Mouse (Mus musculus): Measurements from ENCODE around the gene Asic2. TPM values are rescaled to one million over a fixed set of nuclear protein-coding genes. Genes with fewer than 3 reads are reported as not detected.
A peak's percentile ranks its signal among the peaks of the same experiment; 100 is the strongest.

Asic2 gene
- total and polyA plus RNA-seq, 2 experiments from 2014 or later: 19.2 to 57.3 TPM

DNA sequence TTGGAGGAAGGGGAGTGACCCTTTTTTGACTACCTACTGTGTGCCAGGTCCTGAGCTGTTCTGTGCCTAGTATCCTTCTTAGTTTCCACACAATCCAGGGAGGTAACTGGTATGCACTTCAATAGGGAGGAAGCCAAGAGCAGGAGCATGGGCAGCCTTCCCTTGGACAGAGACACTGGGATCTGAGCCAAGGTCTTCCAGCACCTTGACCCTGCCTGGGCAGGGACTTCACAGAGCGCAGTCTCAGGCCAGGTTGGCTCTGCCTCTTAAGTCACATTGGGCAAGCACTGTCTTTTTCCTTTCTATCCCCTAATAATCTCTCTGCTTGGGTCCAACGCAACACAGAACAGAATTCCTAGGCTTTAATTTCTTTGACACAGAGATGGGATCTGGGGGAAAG, 904.3 kb downstream of the Asic2 start:
- Histone ChIP-seq H3K4me3 (ENCODE audit: low read length) (no peak overlapping the region), H3K4me2 (ENCODE audit: low read depth, low read length) (no peak overlapping the region), H3K9ac (replicated peaks; ENCODE audit: low read length) (no peak overlapping the region), H3K27ac (no peak overlapping the region), H3K36me3 (ENCODE audit: insufficient read depth, low read length) (no peaks in the 10 kb centered on the region), H3K9me3 (ENCODE audit: low read length) (no peaks in the 10 kb centered on the region), H3K27me3 (ENCODE audit: insufficient read depth, low read length) (no peaks in the 10 kb centered on the region), H3K4me1 (ENCODE audit: insufficient read depth, low read length) (no peaks in the 10 kb centered on the region)
- 62% methylated on average over 2 of the region's 2 CpGs for WGBS
- DNase-seq (ENCODE audit: low spot score) (no peak), ATAC-seq (no peak)
- TF ChIP-seq CTCF (IDR thresholded peaks at IDR 0.05; ENCODE audit: low read depth): no peak

DNA sequence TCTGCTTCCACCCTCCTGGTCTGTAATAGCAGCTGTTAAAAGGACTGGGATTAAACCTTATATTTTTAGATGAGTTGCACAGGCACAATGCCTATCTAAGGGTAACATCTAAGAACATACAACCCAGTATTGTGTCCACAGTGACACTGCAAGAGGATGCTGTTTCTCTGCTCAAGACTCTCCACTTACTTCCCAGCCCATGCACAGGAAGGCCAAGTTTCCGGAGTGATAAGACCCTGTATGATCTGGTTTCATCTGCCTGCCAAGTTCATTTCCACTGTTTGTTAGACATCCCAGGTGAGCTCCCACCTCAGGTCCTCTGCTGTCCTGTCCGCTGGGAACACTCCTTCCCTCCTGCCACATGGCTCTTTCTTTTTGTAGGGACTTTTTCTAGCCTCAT, 908.2 kb downstream of the Asic2 start:
- Histone ChIP-seq H3K4me1 (ENCODE audit: insufficient read depth, low read length) (peaks cover 6% of the 10 kb centered on the region; the same call in 1 of the 2 replicates), H3K4me2 (ENCODE audit: low read depth, low read length) (no peak overlapping the region), H3K9me3 (ENCODE audit: low read length) (no peaks in the 10 kb centered on the region), H3K4me3 (ENCODE audit: low read length) (no peak overlapping the region), H3K9ac (replicated peaks; ENCODE audit: low read length) (no peak overlapping the region), H3K36me3 (ENCODE audit: insufficient read depth, low read length) (no peaks in the 10 kb centered on the region), H3K27me3 (ENCODE audit: insufficient read depth, low read length) (no peaks in the 10 kb centered on the region), H3K27ac (no peak overlapping the region)
- DNase-seq (ENCODE audit: low spot score): no peak
- TF ChIP-seq CTCF (IDR thresholded peaks at IDR 0.05; ENCODE audit: low read depth): no peak
- WGBS: 90% methylated on average over 2 of the region's 2 CpGs
- ATAC-seq: no peak

DNA sequence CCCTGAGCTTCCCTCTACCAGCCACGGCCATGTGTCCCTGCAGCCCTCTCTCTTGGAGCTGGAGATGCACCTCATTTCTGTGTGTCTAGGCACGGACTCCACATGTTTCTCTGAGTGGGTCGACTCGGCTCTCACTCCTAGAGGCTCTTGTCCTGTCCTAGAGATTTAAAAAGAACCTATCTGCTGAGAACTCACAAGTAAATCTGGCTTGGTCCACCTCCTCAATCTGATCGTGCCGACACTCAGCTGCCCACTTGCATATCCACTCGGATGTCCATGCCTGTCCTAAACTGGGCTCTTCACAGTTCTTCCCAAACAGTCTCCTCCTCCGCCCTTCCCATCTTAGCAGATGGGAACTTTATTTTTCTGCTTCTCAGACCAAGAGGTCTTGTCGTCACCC, 908.7 kb downstream of the Asic2 start:
- DNase-seq (ENCODE audit: low spot score) (no peak), ATAC-seq (no peak)
- 96% methylated on average over 9 of the region's 9 CpGs for WGBS
- no peaks in the 10 kb centered on the region for H3K9me3 ChIP-seq (ENCODE audit: low read length)
- H3K9ac ChIP-seq (replicated peaks; ENCODE audit: low read length): no peak overlapping the region
- H3K4me2 ChIP-seq (ENCODE audit: low read depth, low read length): no peak overlapping the region
- H3K27ac ChIP-seq: no peak overlapping the region
- H3K36me3 ChIP-seq (ENCODE audit: insufficient read depth, low read length): no peaks in the 10 kb centered on the region
- peaks cover 6% of the 10 kb centered on the region; the same call in 1 of the 2 replicates for H3K4me1 ChIP-seq (ENCODE audit: insufficient read depth, low read length)
- H3K4me3 ChIP-seq (ENCODE audit: low read length): no peak overlapping the region
- TF ChIP-seq CTCF (IDR thresholded peaks at IDR 0.05; ENCODE audit: low read depth): no peak
- no peaks in the 10 kb centered on the region for H3K27me3 ChIP-seq (ENCODE audit: insufficient read depth, low read length)

DNA sequence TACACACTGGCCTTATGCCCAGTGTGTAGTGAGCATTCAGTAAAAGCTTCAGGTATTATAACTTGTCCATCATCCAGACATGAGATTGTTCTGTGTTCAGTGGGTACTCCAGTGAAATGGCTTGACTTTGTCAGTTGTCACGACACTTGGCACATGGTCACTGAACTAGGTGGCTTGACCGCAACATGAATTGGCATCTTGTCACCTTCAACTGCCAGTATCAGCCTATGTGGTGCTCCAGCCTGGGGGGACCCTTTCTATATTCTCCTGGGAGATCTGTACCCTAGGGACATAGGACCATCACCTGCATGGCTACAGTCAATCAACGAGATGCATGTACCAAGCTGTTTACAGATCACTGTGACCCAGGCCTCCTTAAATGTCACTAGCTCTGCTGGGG, 910.8 kb downstream of the Asic2 start:
- H3K4me3 ChIP-seq (ENCODE audit: low read length): no peak overlapping the region
- H3K27me3 ChIP-seq (ENCODE audit: insufficient read depth, low read length): no peaks in the 10 kb centered on the region
- no peak overlapping the region for H3K4me2 ChIP-seq (ENCODE audit: low read depth, low read length)
- no peak for TF ChIP-seq CTCF (IDR thresholded peaks at IDR 0.05; ENCODE audit: low read depth)
- WGBS: 87% methylated on average over 3 of the region's 3 CpGs
- no peak overlapping the region for H3K27ac ChIP-seq
- no peak overlapping the region for H3K9ac ChIP-seq (replicated peaks; ENCODE audit: low read length)
- ATAC-seq (no peak), DNase-seq (ENCODE audit: low spot score) (no peak)
- no peaks in the 10 kb centered on the region for H3K36me3 ChIP-seq (ENCODE audit: insufficient read depth, low read length)
- peaks cover 6% of the 10 kb centered on the region; the same call in 1 of the 2 replicates for H3K4me1 ChIP-seq (ENCODE audit: insufficient read depth, low read length)
- H3K9me3 ChIP-seq (ENCODE audit: low read length): no peaks in the 10 kb centered on the region

DNA sequence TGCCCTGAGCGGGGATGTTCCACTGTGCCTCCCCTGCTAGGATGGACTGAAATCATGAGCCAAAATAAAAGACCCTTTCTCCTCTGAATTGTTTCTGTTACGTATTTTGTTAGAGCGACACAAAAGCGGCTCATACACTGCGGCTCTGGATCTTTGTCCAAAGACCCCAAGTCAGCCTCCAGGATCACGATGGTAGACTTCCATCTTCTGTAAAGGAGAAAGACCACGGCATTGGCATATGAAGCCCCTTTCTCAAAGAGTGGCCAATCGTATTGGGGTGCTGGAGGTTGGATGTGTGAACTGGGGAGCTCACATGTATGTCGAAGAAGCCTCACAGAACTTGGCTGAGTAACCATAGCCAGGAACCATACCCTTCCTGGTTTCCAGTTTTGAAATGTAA, 911.5 kb downstream of the Asic2 start:
- DNase-seq (ENCODE audit: low spot score): no peak
- Histone ChIP-seq H3K27ac (no peak overlapping the region), H3K4me2 (ENCODE audit: low read depth, low read length) (no peak overlapping the region), H3K4me3 (ENCODE audit: low read length) (no peak overlapping the region), H3K36me3 (ENCODE audit: insufficient read depth, low read length) (no peaks in the 10 kb centered on the region), H3K27me3 (ENCODE audit: insufficient read depth, low read length) (no peaks in the 10 kb centered on the region), H3K4me1 (ENCODE audit: insufficient read depth, low read length) (peaks cover 7% of the 10 kb centered on the region; the same call in 1 of the 2 replicates), H3K9me3 (ENCODE audit: low read length) (no peaks in the 10 kb centered on the region), H3K9ac (replicated peaks; ENCODE audit: low read length) (no peak overlapping the region)
- 92% methylated on average over 9 of the region's 9 CpGs for WGBS
- TF ChIP-seq CTCF (IDR thresholded peaks at IDR 0.05; ENCODE audit: low read depth): no peak
- no peak for ATAC-seq

DNA sequence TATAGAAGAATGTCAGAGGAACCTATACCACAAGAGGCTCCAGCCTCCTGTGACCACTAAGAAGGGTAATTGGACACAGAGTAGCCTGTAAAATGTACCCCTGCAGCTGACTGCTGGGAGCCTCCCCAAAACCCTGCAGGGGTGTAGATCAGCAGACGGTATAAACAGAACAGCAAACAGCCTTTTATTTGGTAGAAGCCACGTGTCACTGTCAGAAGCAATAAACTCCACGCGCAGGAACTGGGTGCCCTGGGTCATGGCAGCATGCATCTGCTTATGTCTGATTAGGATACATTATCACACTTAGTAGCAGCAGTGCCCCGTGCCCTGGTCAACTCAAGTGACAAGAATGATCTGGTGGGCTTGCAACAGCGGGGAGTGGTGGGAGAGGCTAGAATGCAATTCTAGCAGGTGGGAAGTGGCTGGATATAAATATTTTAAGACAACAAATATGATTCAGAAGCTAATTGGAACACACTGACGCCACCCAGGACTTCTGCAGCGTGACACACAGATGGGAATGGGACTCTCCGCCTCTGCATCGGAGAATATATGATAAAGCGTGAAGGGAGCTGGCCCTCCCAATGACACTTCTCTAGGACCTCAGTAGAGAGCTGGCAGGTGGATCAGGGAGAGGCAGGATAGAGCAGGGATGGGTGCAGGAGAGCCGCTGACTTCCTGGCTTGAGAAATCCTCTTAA, 912.7 kb downstream of the Asic2 start:
- ATAC-seq (0 out of 2 replicates have a peak, but pooled peaks have one; percentile 10), DNase-seq (ENCODE audit: low spot score) (no peak)
- Histone ChIP-seq H3K4me1 (ENCODE audit: insufficient read depth, low read length) (peaks cover 9% of the 10 kb centered on the region; the same call in 1 of the 2 replicates), H3K27me3 (ENCODE audit: insufficient read depth, low read length) (no peaks in the 10 kb centered on the region), H3K27ac (no peak overlapping the region), H3K9me3 (ENCODE audit: low read length) (no peaks in the 10 kb centered on the region), H3K9ac (replicated peaks; ENCODE audit: low read length) (no peak overlapping the region), H3K36me3 (ENCODE audit: insufficient read depth, low read length) (no peaks in the 10 kb centered on the region), H3K4me2 (ENCODE audit: low read depth, low read length) (no peak overlapping the region), H3K4me3 (ENCODE audit: low read length) (no peak overlapping the region)
- 61% methylated on average over 12 of the region's 12 CpGs for WGBS
- no peak for TF ChIP-seq CTCF (IDR thresholded peaks at IDR 0.05; ENCODE audit: low read depth)

DNA sequence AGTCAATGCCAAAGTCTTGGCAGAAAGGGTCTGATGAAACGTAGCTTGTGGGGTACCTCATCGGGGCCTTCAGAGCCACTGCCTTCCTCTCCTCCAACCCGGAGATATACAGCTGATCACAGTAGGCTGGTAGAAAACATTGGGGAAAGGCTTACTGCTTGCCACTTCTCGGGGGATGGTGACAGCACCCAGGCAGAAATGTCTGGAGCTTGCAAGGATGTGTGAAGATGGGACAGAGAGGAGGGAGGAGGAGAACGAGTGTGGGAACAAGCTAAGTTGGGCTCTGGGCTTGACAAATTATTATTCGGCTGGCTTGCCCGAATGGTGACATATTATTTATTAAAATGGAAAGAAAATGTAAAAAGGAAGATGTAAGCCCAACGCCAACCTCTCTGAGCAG, 914.4 kb downstream of the Asic2 start:
- Histone ChIP-seq H3K9me3 (ENCODE audit: low read length) (no peaks in the 10 kb centered on the region), H3K36me3 (ENCODE audit: insufficient read depth, low read length) (no peaks in the 10 kb centered on the region), H3K27me3 (ENCODE audit: insufficient read depth, low read length) (no peaks in the 10 kb centered on the region), H3K27ac (no peak overlapping the region), H3K4me3 (ENCODE audit: low read length) (no peak overlapping the region), H3K4me2 (ENCODE audit: low read depth, low read length) (no peak overlapping the region), H3K9ac (replicated peaks; ENCODE audit: low read length) (no peak overlapping the region), H3K4me1 (ENCODE audit: insufficient read depth, low read length) (peaks cover 9% of the 10 kb centered on the region; the same call in 1 of the 2 replicates)
- DNase-seq (ENCODE audit: low spot score) (no peak), ATAC-seq (no peak)
- WGBS: 87% methylated on average over 8 of the region's 8 CpGs
- no peak for TF ChIP-seq CTCF (IDR thresholded peaks at IDR 0.05; ENCODE audit: low read depth)

Data from hindbrain, postnatal 0 days (tissue).